Mouse (Mus musculus) erythroblast, embryonic 14.5 days (primary cell): ENCODE measurements around the gene Clasp1.

Source experiments
- GATA1 ChIP-seq: IDR thresholded peaks from 2 replicates; pipeline ENCODE4 v1.6.1; 2012; ENCODE audit warnings: low read length, inconsistent platforms, mixed read lengths
- TAL1 ChIP-seq: IDR thresholded peaks from 3 replicates; pipeline ENCODE4 v1.6.1; 2012; ENCODE audit warnings: low read length, inconsistent platforms, mixed read lengths

GRCm38 (mm10) chr1:118481365-118481702, 92.5 kb downstream of the Clasp1 start:
- no peak for TF ChIP-seq GATA1
- no peak for TF ChIP-seq TAL1
